Mouse (Mus musculus): ENCODE data around the gene Gm17720.
"Not testable (repeated sequence)": the region's sequence is repeated elsewhere in the genome, so short reads cannot be mapped to it uniquely, and the experiment has no call there.

Gm17720 gene

GRCm38 (mm10) chr8:110040509-110040908 is 62.0 kb downstream of the Gm17720 start:
- no peak for ATAC-seq (ENCODE audit: insufficient number of reproducible peaks, low FRiP score, low TSS enrichment)

GRCm38 (mm10) chr8:110039659-110040058 is 62.9 kb downstream of the Gm17720 start, which contains the start of gene Chst4:
Gene Chst4 (minus strand): TSS chr8:110039740.
- ATAC-seq (ENCODE audit: insufficient number of reproducible peaks, low FRiP score, low TSS enrichment) = no peak

GRCm38 (mm10) chr8:110039216-110039615 is 63.3 kb downstream of the Gm17720 start:
- ATAC-seq (ENCODE audit: insufficient number of reproducible peaks, low FRiP score, low TSS enrichment) = no peak

GRCm38 (mm10) chr8:110036156-110036555 is 66.4 kb downstream of the Gm17720 start:
- ATAC-seq (ENCODE audit: insufficient number of reproducible peaks, low FRiP score, low TSS enrichment) = no peak

GRCm38 (mm10) chr8:110034331-110034730 is 68.2 kb downstream of the Gm17720 start:
- ATAC-seq (ENCODE audit: insufficient number of reproducible peaks, low FRiP score, low TSS enrichment) = no peak

GRCm38 (mm10) chr8:110033771-110034170 is 68.8 kb downstream of the Gm17720 start:
- not testable (repeated sequence) for ATAC-seq (ENCODE audit: insufficient number of reproducible peaks, low FRiP score, low TSS enrichment)
